Mouse (Mus musculus): Measurements from ENCODE around the gene Plxnb1. TPM values are rescaled to one million over a fixed set of nuclear protein-coding genes. Genes with fewer than 3 reads are reported as not detected.
A peak's percentile ranks its signal among the peaks of the same experiment; 100 is the strongest.

The Plxnb1 gene
- total RNA-seq, 2 experiments from 2014 or later = 70.4 to 76.5 TPM

GRCm38 (mm10) chr9:109100307-109100928, 5.2 kb downstream of the Plxnb1 start:
- DNase-seq (ENCODE audit: low spot score in 2 of 2) = no peak

GRCm38 (mm10) chr9:109101933-109102445, 6.8 kb downstream of the Plxnb1 start:
- no peak for DNase-seq (ENCODE audit: low spot score in 2 of 2)

- no peak for DNase-seq (ENCODE audit: low spot score in 2 of 2)
Observed at GRCm38 (mm10) chr9:109102541-109102940, 7.4 kb downstream of the Plxnb1 start.

- no peak for DNase-seq (ENCODE audit: low spot score in 2 of 2)
Observed at GRCm38 (mm10) chr9:109103250-109103649, 8.1 kb downstream of the Plxnb1 start.

- no peak for DNase-seq (ENCODE audit: low spot score in 2 of 2)
Observed at GRCm38 (mm10) chr9:109104083-109104482, 8.9 kb downstream of the Plxnb1 start.

GRCm38 (mm10) chr9:109105011-109105410, 9.8 kb downstream of the Plxnb1 start:
- DNase-seq (ENCODE audit: low spot score in 2 of 2) = peak in 1 of 2 experiments; percentile 49

- no peak for DNase-seq (ENCODE audit: low spot score in 2 of 2)
Observed at GRCm38 (mm10) chr9:109105648-109106047, 10.5 kb downstream of the Plxnb1 start.

- DNase-seq (ENCODE audit: low spot score in 2 of 2) = no peak
Observed at GRCm38 (mm10) chr9:109107341-109107740, 12.2 kb downstream of the Plxnb1 start.

GRCm38 (mm10) chr9:109110240-109110639, 15.1 kb downstream of the Plxnb1 start:
- no peak for DNase-seq (ENCODE audit: low spot score in 2 of 2)

GRCm38 (mm10) chr9:109111101-109111500, 15.9 kb downstream of the Plxnb1 start:
- DNase-seq (ENCODE audit: low spot score in 2 of 2) = no peak

- no peak for DNase-seq (ENCODE audit: low spot score in 2 of 2)
Observed at GRCm38 (mm10) chr9:109111591-109111990, 16.4 kb downstream of the Plxnb1 start.

GRCm38 (mm10) chr9:109113331-109113730, 18.1 kb downstream of the Plxnb1 start:
- DNase-seq (ENCODE audit: low spot score in 2 of 2) = no peak

GRCm38 (mm10) chr9:109114276-109114675, 19.1 kb downstream of the Plxnb1 start:
- DNase-seq (ENCODE audit: low spot score in 2 of 2) = no peak

GRCm38 (mm10) chr9:109114871-109115270, 19.7 kb downstream of the Plxnb1 start:
- DNase-seq (ENCODE audit: low spot score in 2 of 2) = no peak

- no peak for DNase-seq (ENCODE audit: low spot score in 2 of 2)
Observed at GRCm38 (mm10) chr9:109116205-109116604, 21.0 kb downstream of the Plxnb1 start.

GRCm38 (mm10) chr9:109118106-109118505, 22.9 kb downstream of the Plxnb1 start:
- no peak for DNase-seq (ENCODE audit: low spot score in 2 of 2)

- DNase-seq (ENCODE audit: low spot score in 2 of 2) = no peak
Observed at GRCm38 (mm10) chr9:109119571-109119970, 24.4 kb downstream of the Plxnb1 start.

- DNase-seq (ENCODE audit: low spot score in 2 of 2) = no peak
Observed at GRCm38 (mm10) chr9:109120956-109121355, 25.8 kb downstream of the Plxnb1 start.

GRCm38 (mm10) chr9:109122553-109123085, 27.4 kb downstream of the Plxnb1 start:
- peak in 1 of 2 experiments; percentile 65 for DNase-seq (ENCODE audit: low spot score in 2 of 2)

GRCm38 (mm10) chr9:109123266-109123665, 28.1 kb downstream of the Plxnb1 start:
- DNase-seq (ENCODE audit: low spot score in 2 of 2) = no peak

GRCm38 (mm10) chr9:109124164-109124563, 29.0 kb downstream of the Plxnb1 start:
- DNase-seq (ENCODE audit: low spot score in 2 of 2) = no peak

- no peak for DNase-seq (ENCODE audit: low spot score in 2 of 2)
Observed at GRCm38 (mm10) chr9:109125043-109125442, 29.9 kb downstream of the Plxnb1 start.

GRCm38 (mm10) chr9:109125481-109125880, 30.3 kb downstream of the Plxnb1 start:
- DNase-seq (ENCODE audit: low spot score in 2 of 2) = no peak
